Mouse (Mus musculus) embryonic facial prominence, embryonic 14.5 days (tissue): ENCODE measurements around the gene Nme7. TPM values are rescaled to one million over a fixed set of nuclear protein-coding genes. Genes with fewer than 3 reads are reported as not detected.

Source experiments
- ATAC-seq: fragments of 200-750 bp; cut with Nextera tagmentation; 2 replicates; pipeline ENCODE4 v1.8.0; 2017; ENCODE audit warnings: low read depth, moderate number of reproducible peaks, moderate TSS enrichment
- DNase-seq: peaks from one replicate; pipeline ENCODE4 v3.0.0-alpha.2; 2015; ENCODE audit warnings: low spot score
- H3K27ac ChIP-seq: fragments of 300-500 bp; sonication (generic); replicated peaks from 2 replicates; pipeline ENCODE4 v1.5.1; 2014; ENCODE audit warnings: low read depth, mild to moderate bottlenecking, low read length, moderate library complexity
- H3K27me3 ChIP-seq: fragments of 300-500 bp; sonication (generic); replicated peaks from 2 replicates; pipeline ENCODE4 v1.6.1; 2014; ENCODE audit warnings: low read length; ENCODE audit not compliant: control insufficient read depth, insufficient read depth
- H3K36me3 ChIP-seq: fragments of 300-500 bp; sonication (generic); 2 replicates; pipeline ENCODE4 v1.6.1; 2014; ENCODE audit warnings: low read length, mixed read lengths; ENCODE audit not compliant: control insufficient read depth, insufficient read depth
- H3K4me1 ChIP-seq: fragments of 300-500 bp; sonication (generic); 2 replicates; pipeline ENCODE4 v1.6.1; 2014; ENCODE audit warnings: antibody characterized with exemption, low read length; ENCODE audit not compliant: control insufficient read depth, insufficient read depth
- H3K4me2 ChIP-seq: fragments of 300-500 bp; sonication (generic); 2 replicates; pipeline ENCODE4 v1.6.1; 2014; ENCODE audit warnings: low read depth, mild to moderate bottlenecking, low read length, moderate library complexity, mixed read lengths
- H3K4me3 ChIP-seq: fragments of 300-500 bp; sonication (generic); 2 replicates; pipeline ENCODE4 v1.5.1; 2014; ENCODE audit warnings: low read depth, mild to moderate bottlenecking, low read length
- H3K9ac ChIP-seq: fragments of 300-500 bp; sonication (generic); 2 replicates; pipeline ENCODE4 v1.6.1; 2014; ENCODE audit warnings: low read depth, mild to moderate bottlenecking, low read length, moderate library complexity, mixed read lengths
- H3K9me3 ChIP-seq: fragments of 300-500 bp; sonication (generic); 2 replicates; pipeline ENCODE4 v1.6.1; 2016; ENCODE audit warnings: low read length; ENCODE audit not compliant: control insufficient read depth
- WGBS: fragments of 180-500 bp; shearing (Covaris S2); extraction: QIAGEN DNeasy Blood & Tissue Kit; methylation state at CpG from one replicate; pipeline ENCODE4 v1.1.7; 2014; 5-methylcytosine and 5-hydroxymethylcytosine counted together
- polyA plus RNA-seq: library from polyadenylated mRNA; unstranded; fragments of >200 nt; fragmentation: Nextera tagmentation; extraction: Ambion mirVana; gene quantifications from 2 replicates; pipeline ENCODE4 v1.2.1, GENCODE M21; 2014

Nme7 gene
- polyA plus RNA-seq, 1 experiment from 2014 or later, result 27.3 TPM

- no peak overlapping the region for H3K27ac ChIP-seq
- WGBS, result 74% methylated on average over 8 of the region's 8 CpGs
- H3K9ac ChIP-seq, result no peak overlapping the region
- no peak overlapping the region for H3K4me2 ChIP-seq
- no peaks in the 10 kb centered on the region for H3K4me1 ChIP-seq
- ATAC-seq (no peak), DNase-seq (no peak)
- no peak overlapping the region for H3K4me3 ChIP-seq
- H3K27me3 ChIP-seq, result no peaks in the 10 kb centered on the region
- 0 out of 2 replicates have a peak, but pooled peaks cover 10% of the 10 kb centered on the region for H3K36me3 ChIP-seq
- no peaks in the 10 kb centered on the region for H3K9me3 ChIP-seq
Measured at GRCm38 (mm10) chr1:164315266-164315665, 11.3 kb downstream of the Nme7 start.

- ATAC-seq (peak; percentile 42; the same call in 1 of the 2 replicates), DNase-seq (peak; percentile 54)
- Histone ChIP-seq H3K27ac (no peak overlapping the region), H3K4me1 (no peaks in the 10 kb centered on the region), H3K36me3 (0 out of 2 replicates have a peak, but pooled peaks cover 10% of the 10 kb centered on the region), H3K27me3 (no peaks in the 10 kb centered on the region), H3K4me3 (no peak overlapping the region), H3K9me3 (no peaks in the 10 kb centered on the region), H3K9ac (no peak overlapping the region), H3K4me2 (no peak overlapping the region)
- WGBS, result 30% methylated on average over 3 of the region's 3 CpGs
Measured at GRCm38 (mm10) chr1:164316697-164317096, 12.8 kb downstream of the Nme7 start.

DNA sequence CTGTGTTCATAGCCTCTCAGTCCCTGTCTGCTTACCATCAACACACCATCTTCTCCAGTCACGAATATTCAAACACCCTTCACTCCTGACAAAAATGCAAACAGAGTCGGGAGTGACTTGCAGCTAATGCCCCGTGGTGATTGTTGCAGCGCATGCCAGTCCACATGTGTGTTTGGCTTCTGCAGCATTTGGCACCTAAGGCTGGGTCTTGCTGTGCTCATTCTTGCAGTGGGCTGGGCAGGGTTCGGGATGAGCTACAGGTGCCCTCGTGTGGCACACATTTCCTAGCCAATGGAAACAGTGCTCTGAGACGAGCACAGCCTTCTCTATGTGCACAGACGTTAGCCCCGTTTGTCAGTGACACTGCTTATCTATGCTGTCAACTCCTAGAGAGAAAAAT is 13.3 kb downstream of the Nme7 start:
- no peak overlapping the region for H3K9ac ChIP-seq
- H3K27me3 ChIP-seq, result no peaks in the 10 kb centered on the region
- ATAC-seq (no peak), DNase-seq (no peak)
- 85% methylated on average over 9 of the region's 9 CpGs for WGBS
- no peak overlapping the region for H3K27ac ChIP-seq
- no peaks in the 10 kb centered on the region for H3K9me3 ChIP-seq
- H3K4me1 ChIP-seq, result no peaks in the 10 kb centered on the region
- no peak overlapping the region for H3K4me3 ChIP-seq
- no peak overlapping the region for H3K4me2 ChIP-seq
- 0 out of 2 replicates have a peak, but pooled peaks cover 10% of the 10 kb centered on the region for H3K36me3 ChIP-seq

- DNase-seq, result no peak
- Histone ChIP-seq H3K36me3 (0 out of 2 replicates have a peak, but pooled peaks cover 10% of the 10 kb centered on the region), H3K4me2 (no peak overlapping the region), H3K4me3 (no peak overlapping the region), H3K27ac (no peak overlapping the region), H3K9me3 (no peaks in the 10 kb centered on the region), H3K27me3 (no peaks in the 10 kb centered on the region), H3K4me1 (no peaks in the 10 kb centered on the region), H3K9ac (no peak overlapping the region)
- 88% methylated on average over 5 of the region's 5 CpGs for WGBS
- no peak for ATAC-seq
Measured at GRCm38 (mm10) chr1:164318474-164318873, 14.6 kb downstream of the Nme7 start.

GRCm38 (mm10) chr1:164319542-164320140 is 15.7 kb downstream of the Nme7 start:
- Histone ChIP-seq H3K9me3 (no peaks in the 10 kb centered on the region), H3K27ac (no peak overlapping the region), H3K4me1 (no peaks in the 10 kb centered on the region), H3K9ac (no peak overlapping the region), H3K4me3 (no peak overlapping the region), H3K36me3 (0 out of 2 replicates have a peak, but pooled peaks cover 4% of the 10 kb centered on the region), H3K27me3 (no peaks in the 10 kb centered on the region), H3K4me2 (no peak overlapping the region)
- WGBS, result 80% methylated on average over 14 of the region's 14 CpGs
- no peak for ATAC-seq
- DNase-seq, result no peak

GRCm38 (mm10) chr1:164320731-164321130 is 16.8 kb downstream of the Nme7 start:
- Histone ChIP-seq H3K27ac (no peak overlapping the region), H3K9ac (no peak overlapping the region), H3K36me3 (0 out of 2 replicates have a peak, but pooled peaks cover 4% of the 10 kb centered on the region), H3K4me1 (no peaks in the 10 kb centered on the region), H3K4me3 (no peak overlapping the region), H3K4me2 (no peak overlapping the region), H3K9me3 (no peaks in the 10 kb centered on the region), H3K27me3 (no peaks in the 10 kb centered on the region)
- ATAC-seq (no peak), DNase-seq (peak; percentile 2)
- 80% methylated on average over 5 of the region's 5 CpGs for WGBS

DNA sequence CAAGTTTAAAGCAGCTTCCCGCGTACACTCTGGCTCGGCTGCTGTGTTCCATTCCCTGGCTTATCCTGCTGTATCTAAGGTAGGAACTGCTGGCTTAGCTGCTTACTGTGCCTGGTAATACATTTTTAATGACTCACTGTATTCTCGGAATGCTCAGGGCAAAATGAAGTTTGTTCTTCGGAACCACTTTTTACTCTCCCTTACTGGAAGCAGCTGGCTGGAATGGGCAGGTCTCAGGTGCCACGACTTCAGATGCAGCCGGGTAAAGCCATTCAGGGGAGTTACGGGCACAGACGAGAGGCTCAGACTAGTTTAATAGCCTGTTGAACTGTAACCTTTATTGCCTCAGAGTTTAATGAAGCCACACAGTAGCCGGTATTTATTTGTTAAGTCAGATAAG is 17.5 kb downstream of the Nme7 start:
- H3K27ac ChIP-seq, result no peak overlapping the region
- H3K9me3 ChIP-seq, result no peaks in the 10 kb centered on the region
- WGBS, result 82% methylated on average over 10 of the region's 10 CpGs
- no peaks in the 10 kb centered on the region for H3K27me3 ChIP-seq
- DNase-seq (no peak), ATAC-seq (no peak)
- H3K36me3 ChIP-seq, result 0 out of 2 replicates have a peak, but pooled peaks cover 4% of the 10 kb centered on the region
- H3K4me3 ChIP-seq, result no peak overlapping the region
- H3K4me2 ChIP-seq, result no peak overlapping the region
- no peak overlapping the region for H3K9ac ChIP-seq
- H3K4me1 ChIP-seq, result no peaks in the 10 kb centered on the region

- Histone ChIP-seq H3K9me3 (no peaks in the 10 kb centered on the region), H3K4me1 (no peaks in the 10 kb centered on the region), H3K27me3 (no peaks in the 10 kb centered on the region), H3K4me3 (no peak overlapping the region), H3K27ac (no peak overlapping the region), H3K4me2 (no peak overlapping the region), H3K36me3 (0 out of 2 replicates have a peak, but pooled peaks cover 4% of the 10 kb centered on the region), H3K9ac (no peak overlapping the region)
- DNase-seq, result no peak
- no peak for ATAC-seq
- 78% methylated on average over 8 of the region's 8 CpGs for WGBS
Measured at GRCm38 (mm10) chr1:164322987-164323650, 19.2 kb downstream of the Nme7 start.

- ATAC-seq, result no peak
- no peaks in the 10 kb centered on the region for H3K4me1 ChIP-seq
- no peak overlapping the region for H3K9ac ChIP-seq
- H3K9me3 ChIP-seq, result no peaks in the 10 kb centered on the region
- H3K36me3 ChIP-seq, result no peaks in the 10 kb centered on the region
- no peak overlapping the region for H3K27ac ChIP-seq
- no peak overlapping the region for H3K4me2 ChIP-seq
- H3K27me3 ChIP-seq, result no peaks in the 10 kb centered on the region
- no peak for DNase-seq
- WGBS, result 90% methylated on average over 4 of the region's 4 CpGs
- H3K4me3 ChIP-seq, result no peak overlapping the region
Measured at GRCm38 (mm10) chr1:164324221-164324620, 20.3 kb downstream of the Nme7 start.
